Mouse (Mus musculus): ENCODE data around the gene Cpb2. TPM values are rescaled to one million over a fixed set of nuclear protein-coding genes. Genes with fewer than 3 reads are reported as not detected.
A peak's percentile ranks its signal among the peaks of the same experiment; 100 is the strongest.

Cpb2 gene
- total RNA-seq (2021) = 10 to 100 TPM; 21.6 to 49.2 TPM
- long read RNA-seq, experiment 1, transcript Cpb2-201 (11 exons, 1,477 nt) = major isoform, 78 of 85 reads
- long read RNA-seq, experiment 1, partial matches to known transcripts = 2 of 85 reads
- long read RNA-seq, experiment 1, other reads (novel, unspliced or antisense) = 4 of 85 reads
- long read RNA-seq, experiment 2, transcript Cpb2-201 (11 exons, 1,477 nt) = major isoform, 7 of 7 reads
- long read RNA-seq, experiment 2, partial matches to known transcripts = 0 of 7 reads
- long read RNA-seq, experiment 2, other reads (novel, unspliced or antisense) = 0 of 7 reads

GRCm38 (mm10) chr14:75242087-75242486, at the start of gene Cpb2:
Gene Cpb2, plus strand, starts transcription at chr14:75242287.
- no peak for DNase-seq

GRCm38 (mm10) chr14:75192427-75192826, 49.7 kb upstream of the Cpb2 start:
- DNase-seq = no peak

- no peak for DNase-seq
These were observed 49.2 kb upstream of the Cpb2 start for GRCm38 (mm10) chr14:75192858-75193257.

DNA sequence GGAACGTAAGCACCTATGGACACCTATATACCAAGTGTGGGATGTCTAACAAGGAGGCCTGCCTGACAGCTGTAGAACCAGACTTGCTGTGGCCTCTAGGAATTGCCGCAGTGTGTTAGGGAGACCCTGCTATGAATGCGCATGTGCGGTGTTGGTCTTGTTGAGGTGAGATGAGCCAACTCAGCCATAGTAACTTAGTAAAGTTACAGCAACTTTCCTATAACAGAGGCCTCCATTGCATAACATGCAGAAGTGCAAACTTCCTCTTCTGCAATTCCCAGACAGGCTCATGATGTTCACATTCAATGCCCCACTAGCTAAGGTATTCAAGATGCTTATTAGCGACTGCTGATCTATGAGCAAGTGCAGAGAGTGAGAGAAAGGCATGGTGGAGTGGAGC, 46.6 kb upstream of the Cpb2 start:
- no peak for DNase-seq

- DNase-seq = peak; percentile 74
These were observed 45.1 kb upstream of the Cpb2 start for GRCm38 (mm10) chr14:75197027-75197426.

- no peak for DNase-seq
These were observed 44.4 kb upstream of the Cpb2 start for GRCm38 (mm10) chr14:75197660-75198059.

GRCm38 (mm10) chr14:75205363-75206051, 36.6 kb upstream of the Cpb2 start:
- no peak for DNase-seq

- DNase-seq = no peak
These were observed 35.8 kb upstream of the Cpb2 start for GRCm38 (mm10) chr14:75206307-75206706.

DNA sequence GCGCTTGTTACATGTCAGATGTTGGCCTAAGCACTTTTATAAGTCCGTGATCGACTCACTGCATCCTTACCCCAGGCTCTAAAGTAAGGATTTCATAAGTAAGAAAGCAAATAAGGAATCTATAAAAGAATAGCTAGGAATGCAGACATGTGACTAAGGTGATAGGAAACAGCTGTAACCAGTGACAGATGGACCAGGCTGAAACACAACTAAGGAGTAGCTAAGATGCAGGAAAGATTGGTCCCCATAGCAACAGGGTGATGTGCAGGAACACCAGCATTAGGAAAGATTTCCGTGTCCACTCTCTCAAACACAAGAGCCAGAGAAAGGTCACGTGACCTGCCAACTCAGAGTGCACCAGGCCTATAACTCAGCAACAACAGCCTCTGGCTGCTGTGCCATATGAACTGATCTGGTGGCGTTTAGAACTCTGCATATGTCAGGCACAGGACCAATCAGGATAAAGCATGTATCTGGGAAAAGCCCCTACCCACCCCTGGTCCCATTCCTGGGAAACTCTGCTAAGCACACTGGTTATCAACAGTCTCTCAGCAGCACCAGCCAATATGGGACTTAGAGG, 33.4 kb upstream of the Cpb2 start:
- no peak for DNase-seq

GRCm38 (mm10) chr14:75213752-75214151, 28.3 kb upstream of the Cpb2 start:
- DNase-seq = no peak

DNA sequence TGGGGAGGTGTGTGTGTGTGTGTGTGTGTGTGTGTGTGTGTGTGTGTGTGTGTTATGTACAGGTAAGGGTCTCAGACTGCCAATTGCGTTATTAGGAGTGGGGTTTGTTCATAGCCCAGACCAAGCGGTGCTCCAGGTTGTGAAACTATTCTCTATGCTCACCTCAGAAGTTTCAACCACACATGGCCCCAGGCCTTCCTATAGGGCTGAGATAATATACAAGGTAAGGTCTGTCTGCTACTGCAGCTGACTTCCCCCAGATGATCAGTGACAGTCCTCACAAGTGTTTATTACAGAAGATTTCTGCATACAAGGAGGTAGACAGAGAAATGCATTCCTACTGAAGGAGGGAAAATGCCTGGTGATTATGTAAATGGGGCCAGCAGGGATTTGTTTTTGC, 23.2 kb upstream of the Cpb2 start:
- no peak for DNase-seq

GRCm38 (mm10) chr14:75219250-75219913, 22.7 kb upstream of the Cpb2 start:
- no peak for DNase-seq

- DNase-seq = no peak
These were observed 19.7 kb upstream of the Cpb2 start for GRCm38 (mm10) chr14:75222386-75222785.

- DNase-seq = no peak
These were observed 14.5 kb upstream of the Cpb2 start for GRCm38 (mm10) chr14:75227453-75228084.

- peak; percentile 43 for DNase-seq
These were observed 12.3 kb upstream of the Cpb2 start for GRCm38 (mm10) chr14:75229834-75230233.

GRCm38 (mm10) chr14:75233070-75233469, 9.0 kb upstream of the Cpb2 start:
- DNase-seq = no peak

GRCm38 (mm10) chr14:75235552-75235951, 6.5 kb upstream of the Cpb2 start:
- DNase-seq = no peak

DNA sequence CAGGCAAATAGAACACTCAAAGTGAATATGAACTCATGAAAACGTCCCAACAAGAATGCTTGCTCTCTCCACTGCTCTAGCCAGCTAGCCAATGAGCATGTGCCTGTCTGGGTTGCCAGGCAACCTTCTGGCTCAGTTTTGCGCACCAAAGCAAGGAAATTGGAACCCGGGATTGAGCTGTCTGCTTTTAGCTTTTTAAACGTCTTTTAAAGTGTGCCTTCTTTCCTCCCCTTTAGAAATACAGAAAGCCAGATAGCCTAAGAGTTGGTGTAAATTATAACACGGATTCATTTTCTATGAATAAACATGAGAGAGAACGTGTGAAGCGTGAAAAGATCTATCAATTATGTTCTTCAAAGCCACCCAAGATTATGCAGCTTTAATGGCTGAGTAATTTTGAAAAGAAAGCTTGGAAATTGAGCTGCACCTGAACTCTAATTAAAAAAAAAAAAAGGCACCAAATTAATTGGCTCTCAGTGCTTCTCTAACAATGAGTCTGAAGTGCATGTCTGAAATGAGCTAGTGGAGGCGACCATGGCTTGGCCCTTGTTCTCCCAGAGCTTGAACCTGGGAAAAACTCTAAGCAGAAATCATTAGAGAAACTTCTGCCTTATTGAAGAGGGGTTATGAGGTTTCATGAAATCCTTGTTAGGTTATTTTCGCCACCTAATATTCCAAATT, 6.0 kb upstream of the Cpb2 start:
- no peak for DNase-seq

DNA sequence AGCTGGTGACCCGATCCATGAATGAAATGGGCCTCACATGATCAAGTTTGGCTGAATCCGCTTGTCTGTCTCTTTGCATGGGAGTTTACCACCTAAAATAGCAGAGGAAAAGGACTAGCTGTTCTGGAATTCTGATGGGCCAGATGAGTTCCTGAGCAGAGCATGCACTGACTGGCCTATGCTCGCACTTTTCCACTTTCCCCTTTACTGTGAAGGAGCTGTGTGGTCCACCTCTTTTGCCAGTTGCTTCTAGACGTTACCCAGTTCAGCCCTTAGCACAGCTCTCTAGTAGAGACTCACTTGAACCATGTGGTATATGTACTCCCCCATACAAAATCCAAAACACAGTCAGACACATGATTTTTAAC, 5.5 kb upstream of the Cpb2 start:
- no peak for DNase-seq

DNA sequence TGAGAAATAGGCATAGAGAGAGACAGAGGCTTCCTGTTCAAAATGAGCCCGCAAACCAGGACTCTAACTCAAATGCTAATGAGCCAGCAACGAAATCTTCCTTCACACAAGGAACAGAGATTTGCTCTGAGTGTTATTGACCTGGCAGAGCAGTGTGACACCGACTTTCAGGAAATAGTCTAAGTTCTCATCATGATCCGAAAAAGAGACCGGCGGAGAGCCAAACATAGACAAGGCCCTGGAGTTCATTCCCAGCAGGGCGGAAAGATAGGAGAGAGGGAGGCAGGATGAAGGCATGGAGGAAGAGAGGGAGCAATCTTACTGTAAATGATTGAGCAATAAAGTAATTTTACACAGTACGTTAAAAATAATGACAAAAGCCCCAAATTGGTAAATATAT, 5.0 kb upstream of the Cpb2 start:
- no peak for DNase-seq

GRCm38 (mm10) chr14:75238054-75238692, 3.9 kb upstream of the Cpb2 start:
- DNase-seq = no peak
